Mouse (Mus musculus) adrenal gland, postnatal 25 days (tissue): ENCODE results near the gene Lypla2. TPM values are rescaled to one million over a fixed set of nuclear protein-coding genes. Genes with fewer than 3 reads are reported as not detected.
A peak's percentile ranks its signal among the peaks of the same experiment; 100 is the strongest.

ENCODE experiments used
- DNase-seq: peaks from one replicate; pipeline ENCODE4 v3.0.0; 2021; ENCODE audit warnings: mixed read lengths
- total RNA-seq: library from RNA; stranded (reverse); gene quantifications from 2 replicates; pipeline ENCODE4 v1.2.3, GENCODE M21; 2021

Lypla2 gene
- total RNA-seq, 1 experiment from 2014 or later, result 66.4 TPM

GRCm38 (mm10) chr4:135920304-135921241 is 51.9 kb downstream of the Lypla2 start, which contains the start of gene Fuca1:
TSS of gene Fuca1 (plus strand) at chr4:135920735.
- peak; percentile 95 for DNase-seq

GRCm38 (mm10) chr4:135919280-135919639 is 53.2 kb downstream of the Lypla2 start:
- DNase-seq, result no peak

GRCm38 (mm10) chr4:135918635-135919279 is 53.7 kb downstream of the Lypla2 start:
- DNase-seq, result no peak

Other genes with a start within 250 kb of the Lypla2 start
- 1.3 and 1.6 TPM in 2 replicates for gene Il22ra1, start 244.5 kb downstream of the Lypla2 start, total RNA-seq
- gene Myom3, start 212.9 kb downstream of the Lypla2 start, total RNA-seq, result 0.48 and 0.64 TPM in 2 replicates
- gene Srsf10, start 116.9 kb downstream of the Lypla2 start, total RNA-seq, result 125 and 168 TPM in 2 replicates
- 118 and 134 TPM in 2 replicates for gene Pnrc2, start 98.8 kb downstream of the Lypla2 start, total RNA-seq
- 1.7 and 2.2 TPM in 2 replicates for gene Cnr2, start 77.2 kb downstream of the Lypla2 start, total RNA-seq
- 87.8 and 93.9 TPM in 2 replicates for gene Fuca1, start 51.9 kb downstream of the Lypla2 start, total RNA-seq
- gene Hmgcl, start 26.2 kb downstream of the Lypla2 start, total RNA-seq, result 52.6 and 57.3 TPM in 2 replicates
- 13.0 and 15.7 TPM in 2 replicates for gene Gale, start 8.9 kb downstream of the Lypla2 start, total RNA-seq
- 30.8 and 33.2 TPM in 2 replicates for gene Pithd1, start 14.6 kb upstream of the Lypla2 start, total RNA-seq
- 40.8 and 42.3 TPM in 2 replicates for gene Eloa, start 49.1 kb upstream of the Lypla2 start, total RNA-seq
- 605 and 780 TPM in 2 replicates for gene Rpl11, start 80.8 kb upstream of the Lypla2 start, total RNA-seq
- gene Id3, start 170.9 kb upstream of the Lypla2 start, total RNA-seq, result 59.6 and 78.0 TPM in 2 replicates
- gene E2f2, start 199.8 kb upstream of the Lypla2 start, total RNA-seq, result 4.1 and 4.8 TPM in 2 replicates
- 1.8 and 2.8 TPM in 2 replicates for gene Asap3, start 233.7 kb upstream of the Lypla2 start, total RNA-seq